Mouse (Mus musculus) G1E (cell line): Measurements from ENCODE around the gene Gm9733. TPM values are rescaled to one million over a fixed set of nuclear protein-coding genes. Genes with fewer than 3 reads are reported as not detected.
"Not testable (repeated sequence)": the region's sequence is repeated elsewhere in the genome, so short reads cannot be mapped to it uniquely, and the experiment has no call there.

ENCODE experiments used
- ATAC-seq: 2 replicates; pipeline ENCODE4 v1.8.0; 2016; ENCODE audit warnings: mild to moderate bottlenecking; ENCODE audit not compliant: insufficient number of reproducible peaks, poor library complexity, low FRiP score, severe bottlenecking; ENCODE audit errors: extremely low read depth
- DNase-seq: peaks from one replicate; pipeline ENCODE4 v3.0.0; 2012; ENCODE audit warnings: low spot score
- H3K27me3 ChIP-seq: 2 replicates; pipeline ENCODE4 v1.6.1; 2012; ENCODE audit warnings: mild to moderate bottlenecking, low read length, inconsistent platforms; ENCODE audit not compliant: insufficient read depth
- H3K36me3 ChIP-seq: replicated peaks from 2 replicates; pipeline ENCODE3; 2012; ENCODE audit warnings: mild to moderate bottlenecking, inconsistent platforms
- H3K4me1 ChIP-seq: 2 replicates; pipeline ENCODE4 v1.6.1; 2012; ENCODE audit warnings: low read depth, low read length, inconsistent platforms, mixed read lengths; ENCODE audit not compliant: insufficient read depth
- H3K4me3 ChIP-seq: 2 replicates; pipeline ENCODE4 v1.5.1; 2012; ENCODE audit warnings: low read depth, mild to moderate bottlenecking, inconsistent platforms, low read length, moderate library complexity, mixed read lengths
- H3K9me3 ChIP-seq: replicated peaks from 2 replicates; pipeline ENCODE4 v1.6.1; 2012; ENCODE audit warnings: inconsistent platforms
- CTCF ChIP-seq: IDR thresholded peaks from 2 replicates; pipeline ENCODE4 v1.5.1; 2012; ENCODE audit warnings: low read depth, low read length, inconsistent platforms, mixed read lengths
- GATA1 ChIP-seq: IDR thresholded peaks from 2 replicates; pipeline ENCODE4 v1.6.1; 2012; ENCODE audit warnings: borderline replicate concordance, low read length, inconsistent platforms, mixed read lengths
- GATA2 ChIP-seq: IDR thresholded peaks from 2 replicates; pipeline ENCODE4 v1.6.1; 2012; ENCODE audit warnings: low read depth, low read length, inconsistent platforms, borderline replicate concordance
- POLR2AphosphoS5 ChIP-seq: IDR thresholded peaks from 2 replicates; pipeline ENCODE4 v1.6.1; 2012; ENCODE audit warnings: low read depth, low read length, inconsistent platforms; ENCODE audit not compliant: insufficient replicate concordance
- TAL1 ChIP-seq: conservative IDR thresholded peaks from 2 replicates; pipeline ENCODE4 v1.6.1; 2012; ENCODE audit warnings: low read depth, low read length, inconsistent platforms, mixed read lengths
- polyA plus RNA-seq: library from polyadenylated mRNA; stranded (reverse); fragments of >175 nt; gene quantifications from 2 replicates; pipeline ENCODE4 v1.2.3, GENCODE M21; 2012
- total RNA-seq, 2 experiments: library from RNA; stranded (forward) in 1 of 2; stranded (reverse) in 1 of 2; fragments of 200-1000 nt in 1 of 2; fragments of >200 nt in 1 of 2; fragmentation: Nextera tagmentation in 1 of 2; gene quantifications; 2 replicates each; pipeline ENCODE4 v1.2.3; 2014 to 2017

Gene Gm9733
- total RNA-seq (2014; fragmentation: Nextera tagmentation): not detected in 2 replicates
- not detected in 2 replicates for total RNA-seq (2017)
- polyA plus RNA-seq: not detected in 2 replicates

DNA sequence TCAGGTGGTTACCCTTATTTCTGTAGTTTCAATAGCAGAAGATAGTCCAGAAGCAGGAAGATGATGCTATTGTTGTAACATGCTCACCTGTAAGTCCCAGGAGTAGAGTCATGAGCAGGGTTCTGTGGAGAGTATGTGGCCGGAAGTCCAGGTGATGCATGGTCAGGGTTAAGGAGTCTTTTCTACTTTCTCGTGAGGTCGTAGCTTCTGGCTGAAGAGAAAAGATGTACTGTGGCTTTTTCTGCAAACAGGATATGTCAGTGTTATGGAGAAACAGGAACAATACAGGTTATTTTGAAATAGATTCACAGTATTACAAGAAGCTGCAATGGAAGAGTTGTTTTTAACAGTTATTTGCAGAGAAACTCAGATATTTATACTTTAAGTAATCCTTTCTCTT lies at the start of gene Gm9733:
TSS of gene Gm9733 (minus strand) at position 240 of the 400 bp plus-strand sequence.
- no peaks in the 10 kb centered on the region for H3K9me3 ChIP-seq
- no peaks in the 10 kb centered on the region for H3K4me1 ChIP-seq
- DNase-seq (no peak), ATAC-seq (no peak)
- H3K36me3 ChIP-seq: no peaks in the 10 kb centered on the region
- TF ChIP-seq POLR2AphosphoS5: no peak
- TF ChIP-seq GATA2: no peak
- no peak for TF ChIP-seq GATA1
- no peak for TF ChIP-seq CTCF
- no peak for TF ChIP-seq TAL1
- no peak within 1 kb of the TSS for H3K4me3 ChIP-seq
- H3K27me3 ChIP-seq: no peaks in the 10 kb centered on the region

DNA sequence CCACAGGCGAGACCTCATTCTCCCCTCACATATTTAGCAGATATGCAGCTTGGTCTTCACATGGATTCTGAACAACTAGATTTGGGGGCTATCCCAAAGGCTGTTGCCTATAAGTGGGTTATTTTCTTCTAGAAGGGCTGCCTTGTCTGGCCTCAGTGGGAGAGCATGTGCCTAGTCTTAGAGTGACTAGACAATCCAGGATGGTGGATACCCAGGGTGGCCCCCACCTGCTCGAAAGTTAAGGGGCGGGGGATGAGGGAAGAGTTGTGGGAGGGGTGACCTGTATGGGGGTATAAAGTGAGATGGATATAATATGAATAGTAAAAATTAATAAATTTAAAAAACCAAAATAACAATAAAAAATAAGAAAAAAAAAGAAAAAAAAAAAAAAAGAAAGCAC lies 23.6 kb upstream of the Gm9733 start:
- H3K36me3 ChIP-seq, H3K27me3 ChIP-seq, ATAC-seq, DNase-seq, H3K9me3 ChIP-seq, H3K4me3 ChIP-seq, H3K4me1 ChIP-seq: not testable (repeated sequence)

DNA sequence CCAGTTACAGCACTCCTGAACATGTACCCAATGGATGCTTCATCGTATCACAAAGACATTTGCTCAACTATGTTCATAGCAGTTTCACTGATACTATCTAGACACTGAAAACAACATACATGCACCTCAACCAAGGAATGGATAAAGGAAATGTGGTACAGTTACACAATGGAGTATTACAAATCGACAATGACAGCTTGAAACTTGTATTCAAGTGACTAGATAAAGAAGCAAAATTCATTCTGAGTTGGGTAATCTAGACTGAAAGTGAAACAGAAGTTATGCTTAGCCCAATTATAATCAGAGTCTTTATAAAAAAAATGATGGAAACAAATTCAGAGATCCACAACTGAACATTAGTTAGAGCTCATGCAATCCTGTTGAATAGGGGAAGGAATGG lies 18.2 kb upstream of the Gm9733 start:
- H3K9me3 ChIP-seq, DNase-seq, H3K27me3 ChIP-seq, H3K4me3 ChIP-seq, ATAC-seq, H3K36me3 ChIP-seq, H3K4me1 ChIP-seq: not testable (repeated sequence)

DNA sequence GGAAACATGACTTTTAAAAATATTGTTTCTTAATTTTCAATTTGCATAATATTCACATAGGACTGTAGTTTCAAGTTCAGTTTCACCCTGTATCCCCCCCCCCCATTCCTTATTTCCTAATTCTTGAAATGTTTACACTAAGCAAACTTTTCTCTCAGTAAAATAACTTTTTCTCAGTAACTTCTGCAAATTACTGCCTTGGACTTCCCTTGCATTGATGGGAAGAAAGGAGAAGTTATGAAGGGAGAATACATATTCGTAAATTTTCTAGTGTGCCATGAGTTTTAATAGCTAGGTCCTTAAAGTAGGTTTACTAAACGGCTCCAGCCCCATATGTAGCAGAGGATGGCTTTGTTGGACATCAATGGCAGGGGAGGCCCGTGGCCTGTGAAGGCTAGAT lies 13.5 kb upstream of the Gm9733 start:
- H3K36me3 ChIP-seq, DNase-seq, H3K27me3 ChIP-seq, ATAC-seq, H3K9me3 ChIP-seq, H3K4me1 ChIP-seq, H3K4me3 ChIP-seq: not testable (repeated sequence)

DNA sequence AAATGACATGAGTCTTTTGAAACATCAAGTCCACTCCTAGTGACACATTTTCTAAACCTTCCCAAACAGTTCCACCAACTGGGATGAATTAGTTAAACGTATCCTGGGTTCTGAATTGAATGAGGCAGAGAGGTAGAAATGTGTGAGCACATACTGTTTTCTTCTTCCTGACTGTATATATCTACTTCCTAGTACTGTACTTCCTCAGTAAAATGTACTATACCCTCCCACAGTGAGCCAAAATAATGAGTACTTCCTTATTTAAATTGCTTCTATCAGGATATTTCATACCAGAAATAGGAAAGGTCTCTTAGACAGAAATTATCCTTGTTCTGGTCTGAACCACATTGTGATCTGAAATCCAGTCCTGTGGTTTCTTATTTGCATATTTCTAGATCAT lies 8.2 kb upstream of the Gm9733 start:
- no peak for TF ChIP-seq POLR2AphosphoS5
- no peak for TF ChIP-seq CTCF
- no peaks in the 10 kb centered on the region for H3K36me3 ChIP-seq
- ATAC-seq: no peak
- no peak for DNase-seq
- no peak overlapping the region for H3K4me3 ChIP-seq
- no peaks in the 10 kb centered on the region for H3K27me3 ChIP-seq
- no peaks in the 10 kb centered on the region for H3K9me3 ChIP-seq
- H3K4me1 ChIP-seq: no peaks in the 10 kb centered on the region

DNA sequence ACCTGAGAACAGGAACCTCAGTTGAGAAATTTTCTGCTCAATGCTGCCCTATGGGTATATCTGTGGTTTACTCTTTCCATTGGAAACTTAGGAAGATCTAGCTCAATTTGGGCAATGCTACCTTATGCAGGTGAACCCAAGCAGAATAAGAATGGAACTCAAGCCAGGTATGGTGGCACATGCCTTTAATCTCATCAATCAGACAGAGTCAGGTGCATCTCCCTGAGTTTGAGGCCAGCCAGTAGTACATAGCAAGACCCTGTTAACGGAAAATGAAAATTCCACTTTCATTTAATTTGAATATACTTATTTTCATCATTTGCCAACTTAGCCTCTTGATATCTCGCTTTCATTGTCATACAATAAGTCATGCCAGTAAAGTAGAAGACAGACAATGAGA lies 2.1 kb upstream of the Gm9733 start:
- Histone ChIP-seq H3K9me3 (no peaks in the 10 kb centered on the region), H3K4me3 (no peak overlapping the region), H3K4me1 (no peaks in the 10 kb centered on the region), H3K36me3 (no peaks in the 10 kb centered on the region), H3K27me3 (no peaks in the 10 kb centered on the region)
- no peak for DNase-seq
- TF ChIP-seq GATA1: no peak
- no peak for TF ChIP-seq CTCF
- ATAC-seq: no peak

DNA sequence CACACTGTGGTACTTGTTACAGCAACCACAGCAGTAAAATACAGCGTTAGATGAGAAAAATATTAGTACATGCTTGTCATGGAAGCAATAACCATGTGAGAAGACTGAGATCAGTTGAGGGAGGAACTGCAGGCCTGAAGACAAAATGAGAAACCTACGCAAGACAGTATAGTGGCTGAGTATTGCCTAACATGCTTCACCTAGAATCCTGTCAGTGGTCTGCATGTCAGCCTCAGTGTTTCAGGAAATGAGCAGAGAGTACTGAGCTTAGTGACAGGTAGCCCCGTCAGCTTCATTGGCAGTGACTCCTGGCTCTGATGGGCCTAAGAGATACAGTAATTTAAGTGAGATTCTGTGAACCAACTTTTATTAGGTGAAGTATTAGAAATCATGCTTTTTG lies 557 bp downstream of the Gm9733 start:
- no peaks in the 10 kb centered on the region for H3K36me3 ChIP-seq
- no peaks in the 10 kb centered on the region for H3K9me3 ChIP-seq
- H3K27me3 ChIP-seq: no peaks in the 10 kb centered on the region
- TF ChIP-seq CTCF: no peak
- no peak for TF ChIP-seq GATA2
- no peak for TF ChIP-seq GATA1
- no peak for TF ChIP-seq TAL1
- TF ChIP-seq POLR2AphosphoS5: no peak
- ATAC-seq (no peak), DNase-seq (no peak)
- H3K4me1 ChIP-seq: no peaks in the 10 kb centered on the region
- H3K4me3 ChIP-seq: no peak overlapping the region

DNA sequence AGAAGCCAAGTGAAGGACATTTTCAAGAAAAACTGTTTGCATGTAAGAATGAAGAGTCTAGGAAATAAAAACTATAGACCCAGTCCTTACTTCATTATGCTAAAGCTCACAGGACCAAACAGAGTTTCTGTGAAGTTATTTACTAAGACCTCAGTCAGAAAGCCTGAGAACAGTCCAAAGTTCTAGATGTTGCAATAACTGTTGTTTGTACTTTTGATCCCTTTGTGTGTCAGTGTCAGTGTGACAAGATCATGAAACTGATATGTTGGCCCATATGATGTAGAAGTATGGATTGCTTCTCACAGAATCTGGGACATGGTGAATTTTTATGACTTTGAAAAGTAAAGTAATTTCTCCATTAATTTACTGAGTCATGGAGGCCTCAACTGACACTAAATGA lies 2.6 kb downstream of the Gm9733 start:
- Histone ChIP-seq H3K36me3 (no peaks in the 10 kb centered on the region), H3K4me1 (no peaks in the 10 kb centered on the region), H3K27me3 (no peaks in the 10 kb centered on the region), H3K9me3 (no peaks in the 10 kb centered on the region), H3K4me3 (no peak overlapping the region)
- ATAC-seq (no peak), DNase-seq (no peak)
- TF ChIP-seq POLR2AphosphoS5 (no peak), CTCF (no peak), GATA1 (no peak), GATA2 (no peak), TAL1 (no peak)
